Mouse (Mus musculus): ENCODE data around the gene Tspan11. TPM values are rescaled to one million over a fixed set of nuclear protein-coding genes. Genes with fewer than 3 reads are reported as not detected.

Tspan11 gene
- total RNA-seq, 2 experiments from 2014 or later = 1.1 to 1.6 TPM

GRCm38 (mm10) chr6:127981176-127981575, 93.8 kb downstream of the Tspan11 start:
- DNase-seq = no peak
- intact Hi-C loops (cut with DNase I) = no loop called here

GRCm38 (mm10) chr6:127986357-127986756, 99.0 kb downstream of the Tspan11 start:
- intact Hi-C loops (cut with DNase I) = loop anchor here (5.0 kb wide), 1 partner anchor 46 kb away; no protein-coding TSS in a partner anchor
- DNase-seq = no peak

- intact Hi-C loops (cut with DNase I) = loop anchor here (5.0 kb wide), 1 partner anchor 45 kb away; no protein-coding TSS in a partner anchor
- DNase-seq = no peak
Measured at GRCm38 (mm10) chr6:127987374-127987773, 100.0 kb downstream of the Tspan11 start.

- intact Hi-C loops (cut with DNase I) = loop anchor here (5.0 kb wide), 1 partner anchor 43 kb away; no protein-coding TSS in a partner anchor
- no peak for DNase-seq
Measured at GRCm38 (mm10) chr6:127988944-127989494, 101.6 kb downstream of the Tspan11 start.

- intact Hi-C loops (cut with DNase I) = loop anchor here (5.0 kb wide), 1 partner anchor 43 kb away; no protein-coding TSS in a partner anchor
- peak; percentile 88 to 90 for DNase-seq
Measured at GRCm38 (mm10) chr6:127989624-127990212, 102.3 kb downstream of the Tspan11 start.

GRCm38 (mm10) chr6:127991509-127992176, 104.3 kb downstream of the Tspan11 start:
- DNase-seq = peak in 1 of 2 experiments; percentile 47
- intact Hi-C loops (cut with DNase I) = no loop called here

- intact Hi-C loops (cut with DNase I) = no loop called here
- DNase-seq = no peak
Measured at GRCm38 (mm10) chr6:127992993-127993392, 105.6 kb downstream of the Tspan11 start.

- intact Hi-C loops (cut with DNase I) = no loop called here
- DNase-seq = no peak
Measured at GRCm38 (mm10) chr6:127996928-127997327, 109.5 kb downstream of the Tspan11 start.

- no peak for DNase-seq
- intact Hi-C loops (cut with DNase I) = no loop called here
Measured at GRCm38 (mm10) chr6:127999118-127999517, 111.7 kb downstream of the Tspan11 start.

GRCm38 (mm10) chr6:128000777-128001176, 113.4 kb downstream of the Tspan11 start:
- intact Hi-C loops (cut with DNase I) = no loop called here
- DNase-seq = no peak

- intact Hi-C loops (cut with DNase I) = no loop called here
- DNase-seq = no peak
Measured at GRCm38 (mm10) chr6:128001587-128001986, 114.2 kb downstream of the Tspan11 start.

- intact Hi-C loops (cut with DNase I) = no loop called here
Measured at GRCm38 (mm10) chr6:128002104-128002503, 114.7 kb downstream of the Tspan11 start.

GRCm38 (mm10) chr6:128002667-128003066, 115.3 kb downstream of the Tspan11 start:
- no peak for DNase-seq

More at GRCm38 (mm10) chr6:128002104-128002503, 114.7 kb downstream of the Tspan11 start:
- DNase-seq = no peak

GRCm38 (mm10) chr6:128003542-128003941, 116.2 kb downstream of the Tspan11 start:
- intact Hi-C loops (cut with DNase I) = no loop called here

More at GRCm38 (mm10) chr6:128002667-128003066, 115.3 kb downstream of the Tspan11 start:
- intact Hi-C loops (cut with DNase I) = no loop called here

More at GRCm38 (mm10) chr6:128003542-128003941, 116.2 kb downstream of the Tspan11 start:
- no peak for DNase-seq

Other genes with a start within 250 kb of the Tspan11 start
- not detected for gene Prmt8, start 118.1 kb upstream of the Tspan11 start, total RNA-seq (2021)